Mouse (Mus musculus) Patski (cell line): ENCODE measurements around the gene Olfr308. TPM values are rescaled to one million over a fixed set of nuclear protein-coding genes. Genes with fewer than 3 reads are reported as not detected.
"Not testable (repeated sequence)": the region's sequence is repeated elsewhere in the genome, so short reads cannot be mapped to it uniquely, and the experiment has no call there.

Source experiments
- ATAC-seq: fragments of 100-300 bp; one replicate; pipeline ENCODE4 v1.8.0; 2021
- CTCF ChIA-PET: fragments of 350-600 bp; sonication (Branson Sonifier 250); formaldehyde crosslinking; loops from one replicate; lab custom pipeline; 2022; ENCODE audit warnings: inconsistent platforms; lab: Charles Lee
- POLR2A ChIA-PET: fragments of 350-600 bp; sonication (Branson Sonifier 250); formaldehyde crosslinking; loops from one replicate; lab custom pipeline; 2022; ENCODE audit warnings: antibody characterized with exemption, inconsistent platforms; lab: Charles Lee
- DNase-seq: peaks from one replicate; pipeline ENCODE4 v3.0.0-alpha.2; 2011; ENCODE audit warnings: low read depth, low spot score
- H3K27me3 ChIP-seq: fragments of 371-371 bp; one replicate; pipeline ENCODE4 v1.5.1; 2021
- CTCF ChIP-seq: fragments of 100-300 bp; IDR thresholded peaks from one replicate; pipeline ENCODE4 v1.5.1; 2021
- in situ Hi-C: fragments of 300-500 bp; cut with MboI; formaldehyde crosslinking; loops from 3 replicates; pipeline ENCODE4 v1.11.1; 2018; ENCODE audit warnings: low pct_unique_long_range_greater_than_20kb, mixed read lengths
- polyA plus RNA-seq: library from polyadenylated mRNA; unstranded; gene quantifications from one replicate; pipeline ENCODE4 v1.2.3, GENCODE M21; 2021

Olfr308 gene
- not detected for polyA plus RNA-seq

DNA sequence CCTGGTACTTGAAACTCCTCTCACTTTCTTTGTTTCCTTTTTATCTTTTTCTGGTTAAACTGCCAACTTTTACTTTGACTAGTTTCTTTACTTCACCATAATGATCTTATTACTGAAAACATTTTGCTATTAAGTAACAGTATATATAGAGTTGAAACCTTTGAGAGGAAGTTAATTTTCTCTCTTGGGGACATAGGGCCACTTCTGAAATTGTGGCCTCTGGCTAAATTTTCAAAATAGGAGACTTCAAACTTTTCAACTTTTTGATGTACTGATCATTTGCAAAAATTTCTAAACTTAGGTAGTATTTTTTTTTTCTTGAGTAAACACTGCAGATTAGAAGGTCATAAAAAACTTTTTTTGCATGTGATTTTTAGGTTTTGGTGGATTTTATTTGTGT, at the start of gene Olfr308:
Gene Olfr308 (minus strand): TSS at position 101 of the 400 bp plus-strand sequence.
- ATAC-seq (no peak), DNase-seq (no peak)
- TF ChIP-seq CTCF, result no peak
- POLR2A ChIA-PET, result no interaction called here
- CTCF ChIA-PET, result no interaction called here
- in situ Hi-C loops, result no loop called here
- H3K27me3 ChIP-seq, result no peaks in the 10 kb centered on the region

DNA sequence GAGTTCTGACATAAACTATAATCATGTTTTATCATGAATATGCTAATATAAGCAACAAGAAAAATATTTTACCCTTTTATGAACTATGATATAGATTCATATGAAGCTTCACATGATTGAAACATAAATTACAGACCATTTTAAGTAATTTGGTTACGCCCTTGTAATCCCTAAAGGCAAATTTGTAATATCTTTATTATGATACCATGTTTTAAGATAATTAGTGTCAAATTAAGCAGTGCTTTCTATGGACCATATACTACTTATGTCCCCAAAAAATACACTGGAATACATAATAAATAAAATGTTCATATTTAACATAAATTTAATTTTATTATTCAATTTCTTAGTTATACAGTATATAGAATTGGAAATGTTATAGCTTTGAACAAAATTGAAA, 41.4 kb upstream of the Olfr308 start, which contains the start of gene Olfr305:
Gene Olfr305 (minus strand): TSS at position 101 of the 400 bp plus-strand sequence.
- DNase-seq, result no peak
- in situ Hi-C loops, result no loop called here
- no peaks in the 10 kb centered on the region for H3K27me3 ChIP-seq
- ChIA-PET CTCF (no interaction called here), POLR2A (no interaction called here)
- no peak for TF ChIP-seq CTCF
- no peak for ATAC-seq

DNA sequence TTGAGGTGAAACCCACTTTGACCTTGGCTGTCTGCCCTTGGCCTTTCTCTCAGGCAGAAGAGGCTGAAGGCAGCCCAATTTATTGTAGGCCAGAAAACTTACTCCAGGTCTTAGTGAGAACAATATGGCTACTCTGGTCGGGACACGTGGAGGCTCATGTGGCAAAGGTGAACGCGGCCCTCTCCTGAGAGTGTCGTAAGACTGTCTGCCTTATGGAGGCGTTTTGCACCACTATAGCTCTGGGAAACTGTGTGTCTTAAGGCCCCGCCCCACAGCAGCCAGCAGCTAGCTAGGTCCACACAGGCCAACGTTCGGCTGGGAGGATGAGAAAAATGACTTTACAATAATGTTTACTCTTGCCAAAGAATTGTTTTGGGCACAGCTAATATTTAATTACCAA, 20.9 kb upstream of the Olfr308 start:
- CTCF ChIA-PET, POLR2A ChIA-PET, ATAC-seq, H3K27me3 ChIP-seq, in situ Hi-C loops, DNase-seq: not testable (repeated sequence)

DNA sequence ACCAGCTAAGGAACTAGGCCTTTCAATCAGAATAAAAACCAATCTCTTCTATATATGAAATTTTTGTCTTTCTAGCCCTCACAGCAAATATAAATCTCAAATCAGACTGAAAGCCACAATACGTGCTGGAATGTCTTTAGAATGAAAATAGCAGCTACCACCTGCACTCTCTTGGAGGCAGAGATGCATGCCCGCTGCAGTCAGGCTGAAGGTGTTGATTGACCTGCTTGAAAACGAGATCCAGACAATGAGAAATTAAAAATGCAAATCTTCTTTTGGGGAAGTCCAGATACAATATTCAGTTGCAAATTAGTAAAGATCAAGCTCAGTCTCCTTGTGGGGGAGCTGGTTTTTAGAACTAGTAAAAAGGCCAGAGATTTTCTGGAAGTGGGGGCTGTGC, 18.8 kb upstream of the Olfr308 start:
- CTCF ChIA-PET, result no interaction called here
- POLR2A ChIA-PET, result no interaction called here
- H3K27me3 ChIP-seq, result no peaks in the 10 kb centered on the region
- no peak for DNase-seq
- in situ Hi-C loops, result no loop called here
- TF ChIP-seq CTCF, result no peak
- ATAC-seq, result no peak

DNA sequence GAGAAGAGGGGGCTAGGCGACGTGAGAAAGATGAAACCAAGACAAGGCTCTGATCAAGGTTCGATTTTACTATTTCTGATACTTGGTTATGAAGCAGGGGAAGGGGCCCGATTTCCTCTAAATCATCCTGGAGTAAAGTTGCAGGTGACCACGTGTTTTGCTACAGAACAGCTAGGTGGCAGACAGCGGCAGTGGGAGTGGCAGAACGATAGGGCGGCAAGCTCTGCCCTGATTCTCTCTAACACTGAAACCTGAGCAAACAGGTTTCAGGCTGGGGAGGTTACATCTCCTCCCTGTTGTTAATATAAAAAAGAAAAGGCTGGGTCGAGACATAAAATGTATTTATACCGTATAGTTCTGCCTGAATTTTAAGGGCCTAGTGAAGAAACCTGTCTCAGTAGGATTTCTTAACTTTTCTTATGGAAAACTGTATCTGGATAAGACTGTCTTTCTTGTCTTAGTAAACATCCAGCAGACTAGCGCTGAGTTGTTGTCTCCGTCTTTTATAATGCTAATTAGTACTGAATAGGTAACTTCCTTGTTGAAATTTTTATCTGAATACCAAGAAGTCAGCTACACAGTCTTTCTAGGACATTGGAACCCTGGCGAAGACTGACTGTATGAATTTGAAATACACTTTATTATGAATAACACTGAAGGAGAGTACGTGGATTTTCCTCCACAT, 17.6 kb upstream of the Olfr308 start:
- no peak for DNase-seq
- TF ChIP-seq CTCF, result no peak
- H3K27me3 ChIP-seq, result no peaks in the 10 kb centered on the region
- ATAC-seq, result no peak
- ChIA-PET CTCF (no interaction called here), POLR2A (no interaction called here)
- in situ Hi-C loops, result no loop called here

DNA sequence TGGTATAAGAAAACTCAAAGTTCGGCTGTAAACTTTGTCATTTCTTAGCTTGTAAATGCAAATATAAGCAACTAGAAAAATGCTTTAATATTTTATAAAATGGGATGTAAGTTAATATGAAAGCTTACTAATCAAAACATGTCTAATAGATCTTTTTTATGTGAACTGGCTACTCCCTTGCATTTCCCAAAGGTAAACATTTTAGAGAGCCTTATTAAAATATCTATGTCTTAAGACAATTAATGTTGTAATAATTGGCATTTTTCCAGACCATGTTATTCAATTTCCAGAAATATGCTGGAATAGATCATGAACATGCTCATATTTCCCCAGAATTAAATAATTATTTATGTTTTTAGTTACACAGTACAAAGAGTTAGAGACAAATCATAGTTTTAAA, 12.1 kb upstream of the Olfr308 start, which contains the start of gene Olfr307:
Gene Olfr307 (minus strand): TSS at position 101 of the 400 bp plus-strand sequence.
- in situ Hi-C loops, result no loop called here
- ATAC-seq (no peak), DNase-seq (no peak)
- ChIA-PET CTCF (no interaction called here), POLR2A (no interaction called here)
- H3K27me3 ChIP-seq, result no peaks in the 10 kb centered on the region
- no peak for TF ChIP-seq CTCF

DNA sequence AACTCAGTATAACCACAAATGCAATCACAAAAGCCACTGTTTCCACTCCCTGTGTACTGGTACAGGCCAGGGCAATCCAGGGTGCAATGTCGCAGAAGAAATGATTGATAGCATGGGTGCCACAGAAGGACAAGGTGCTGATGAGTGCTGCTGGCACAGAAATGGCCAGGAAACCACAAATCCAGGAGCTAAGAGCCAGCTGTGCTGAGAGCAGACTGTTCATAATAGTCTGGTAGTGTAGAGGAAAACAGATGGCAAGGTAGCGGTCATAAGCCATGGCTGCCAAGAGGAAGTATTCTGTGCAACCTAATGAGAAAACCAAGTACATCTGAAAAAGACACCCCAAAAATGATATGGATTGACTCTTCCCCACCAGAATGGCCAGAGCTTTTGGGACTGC, 4.1 kb downstream of the Olfr308 start:
- DNase-seq (no peak), ATAC-seq (no peak)
- no peaks in the 10 kb centered on the region for H3K27me3 ChIP-seq
- in situ Hi-C loops, result no loop called here
- ChIA-PET CTCF (no interaction called here), POLR2A (no interaction called here)
- TF ChIP-seq CTCF, result no peak

DNA sequence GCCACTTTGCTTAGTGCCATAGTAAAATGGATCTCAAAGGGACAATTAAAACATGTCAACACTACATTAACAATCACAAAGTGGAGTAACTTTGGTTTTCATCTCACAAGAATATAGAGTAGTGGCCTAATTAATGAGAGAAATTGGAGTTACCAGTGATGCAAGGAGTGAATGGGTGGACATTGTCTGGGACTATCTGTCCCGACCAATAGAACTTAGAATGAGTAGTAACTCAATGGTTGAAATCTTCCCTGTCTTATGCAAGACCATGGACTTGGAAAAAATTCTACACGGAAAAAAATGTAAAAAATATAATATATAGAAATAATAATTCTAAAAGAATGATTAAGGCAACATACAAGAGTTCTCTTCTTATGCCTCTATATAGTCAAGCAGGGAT, 11.8 kb downstream of the Olfr308 start, which contains the start of gene Olfr309:
Gene Olfr309 (minus strand): TSS at position 101 of the 400 bp plus-strand sequence.
- H3K27me3 ChIP-seq, result no peaks in the 10 kb centered on the region
- ChIA-PET CTCF (no interaction called here), POLR2A (no interaction called here)
- DNase-seq, result no peak
- ATAC-seq, result no peak
- in situ Hi-C loops, result no loop called here
- no peak for TF ChIP-seq CTCF

DNA sequence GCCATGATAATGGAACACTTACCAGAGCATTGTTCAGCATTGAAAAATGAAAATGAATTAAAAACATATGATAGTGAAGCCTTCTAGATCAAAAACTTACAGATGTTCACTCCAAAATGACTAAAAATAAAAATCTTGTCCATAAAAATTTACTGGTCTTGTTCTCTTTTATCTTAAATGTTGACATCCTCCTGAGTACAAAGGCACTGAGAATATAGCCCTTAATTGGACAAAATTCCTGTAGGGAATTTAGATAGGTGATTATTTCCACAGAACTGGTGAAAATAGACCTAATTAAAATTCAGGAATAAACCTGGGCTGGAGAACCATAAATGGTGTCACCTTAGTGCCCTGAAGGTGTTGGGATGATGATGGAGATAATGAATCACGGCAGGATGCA, 48.4 kb downstream of the Olfr308 start, which contains the start of gene Olfr310:
Gene Olfr310 (minus strand): TSS at position 101 of the 400 bp plus-strand sequence.
- H3K27me3 ChIP-seq, result no peaks in the 10 kb centered on the region
- CTCF ChIA-PET, result no interaction called here
- no peak for ATAC-seq
- DNase-seq, result no peak
- in situ Hi-C loops, result no loop called here
- TF ChIP-seq CTCF, result no peak
- POLR2A ChIA-PET, result no interaction called here

Other genes starting within 250 kb of the Olfr308 start
- not detected for gene Vmn2r75, start 153.9 kb downstream of the Olfr308 start, polyA plus RNA-seq
- under 0.01 TPM for gene Vmn2r76, start 79.3 kb downstream of the Olfr308 start, polyA plus RNA-seq
- gene Olfr310, start 48.5 kb downstream of the Olfr308 start, polyA plus RNA-seq, result not detected
- gene Olfr309, start 11.9 kb downstream of the Olfr308 start, polyA plus RNA-seq, result not detected
- gene Olfr307, start 12.0 kb upstream of the Olfr308 start, polyA plus RNA-seq, result not detected
- gene Olfr305, start 41.3 kb upstream of the Olfr308 start, polyA plus RNA-seq, result not detected
- not detected for gene Olfr304, start 61.0 kb upstream of the Olfr308 start, polyA plus RNA-seq
- not detected for gene Olfr303, start 72.2 kb upstream of the Olfr308 start, polyA plus RNA-seq
- not detected for gene Olfr301, start 78.2 kb upstream of the Olfr308 start, polyA plus RNA-seq
- not detected for gene Olfr299, start 134.3 kb upstream of the Olfr308 start, polyA plus RNA-seq
- gene Olfr298, start 166.9 kb upstream of the Olfr308 start, polyA plus RNA-seq, result not detected
- not detected for gene Olfr297, start 194.3 kb upstream of the Olfr308 start, polyA plus RNA-seq